Mouse (Mus musculus): ENCODE data around the gene Tnfaip2. TPM values are rescaled to one million over a fixed set of nuclear protein-coding genes. Genes with fewer than 3 reads are reported as not detected.

Gene Tnfaip2
- polyA plus RNA-seq, 1 experiment from 2014 or later: 77.2 TPM

DNA sequence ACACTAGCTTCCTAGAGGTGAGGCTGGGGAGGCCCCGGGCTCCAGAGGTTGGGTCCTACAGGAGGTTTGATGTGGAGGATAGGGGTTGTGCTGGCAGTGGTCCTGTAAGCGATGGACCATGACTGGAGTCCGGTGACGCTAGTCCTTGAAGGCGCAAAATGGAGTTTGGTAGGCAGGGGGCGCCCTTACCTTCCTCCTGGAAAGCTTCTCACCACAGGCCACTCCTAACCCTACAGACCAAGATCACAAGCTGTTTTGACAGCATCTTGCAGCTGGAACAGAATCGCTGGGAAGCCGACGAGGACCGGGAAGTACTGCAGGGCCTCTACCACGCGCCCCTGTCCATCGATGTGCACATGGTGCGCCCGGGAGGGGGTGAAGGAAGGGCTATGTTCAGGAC, 17.0 kb upstream of the Tnfaip2 start:
- ATAC-seq (ENCODE audit: low read depth): no peak
- no peak overlapping the region for H3K9ac ChIP-seq (ENCODE audit: low read depth, low read length)
- peaks cover 33% of the 10 kb centered on the region for H3K4me1 ChIP-seq (ENCODE audit: control insufficient read depth, low read depth, low read length)
- no peak overlapping the region for H3K27ac ChIP-seq (ENCODE audit: low read length)
- H3K4me2 ChIP-seq (ENCODE audit: low read depth, low read length): no peak overlapping the region
- no peaks in the 10 kb centered on the region for H3K9me3 ChIP-seq (replicated peaks; ENCODE audit: control insufficient read depth, low read length)
- no peaks in the 10 kb centered on the region for H3K36me3 ChIP-seq (ENCODE audit: control insufficient read depth, insufficient read depth)
- WGBS (ENCODE audit: insufficient replicate concordance): 4% methylated on average over 15 of the region's 15 CpGs
- H3K27me3 ChIP-seq (ENCODE audit: control insufficient read depth, insufficient read depth, low read depth, low read length): peaks cover 68% of the 10 kb centered on the region
- no peak overlapping the region for H3K4me3 ChIP-seq (ENCODE audit: low read depth, low read length)

DNA sequence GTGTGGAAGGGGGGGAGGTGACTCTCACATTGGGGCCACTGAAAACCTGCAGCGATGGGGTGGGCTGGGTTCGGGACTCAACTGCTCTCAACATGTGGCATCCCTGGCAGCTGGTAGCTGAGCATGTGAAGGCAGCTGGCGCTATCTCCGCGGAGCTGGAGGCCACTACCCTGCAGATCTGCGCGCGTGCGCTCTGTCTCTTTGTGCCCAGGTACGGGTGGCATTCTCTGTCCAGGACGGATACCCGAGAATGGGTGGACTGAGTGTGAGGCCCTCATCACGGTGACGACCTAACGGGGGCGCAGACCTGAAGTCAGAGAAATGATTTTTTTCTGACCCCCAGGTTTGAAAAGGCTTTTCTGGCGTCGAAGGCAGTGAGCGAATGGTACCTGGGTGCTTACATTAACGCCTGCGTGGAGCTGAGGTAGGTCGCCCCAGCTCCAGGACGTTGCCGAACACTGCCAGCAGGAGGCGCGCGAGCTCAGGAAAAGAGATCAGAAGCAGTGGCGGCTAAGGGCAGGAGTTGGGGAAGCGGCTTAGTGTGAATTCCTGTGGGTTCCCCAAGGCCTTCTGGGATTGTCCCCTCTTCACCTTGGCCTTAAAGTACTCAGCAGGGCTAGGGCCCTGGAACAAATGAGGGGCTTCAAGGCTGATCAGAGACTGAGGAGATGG, 16.3 kb upstream of the Tnfaip2 start:
- no peak overlapping the region for H3K27ac ChIP-seq (ENCODE audit: low read length)
- 14% methylated on average over 29 of the region's 29 CpGs for WGBS (ENCODE audit: insufficient replicate concordance)
- peaks cover 36% of the 10 kb centered on the region for H3K4me1 ChIP-seq (ENCODE audit: control insufficient read depth, low read depth, low read length)
- H3K9ac ChIP-seq (ENCODE audit: low read depth, low read length): no peak overlapping the region
- H3K27me3 ChIP-seq (ENCODE audit: control insufficient read depth, insufficient read depth, low read depth, low read length): peaks cover 74% of the 10 kb centered on the region
- H3K36me3 ChIP-seq (ENCODE audit: control insufficient read depth, insufficient read depth): no peaks in the 10 kb centered on the region
- H3K4me2 ChIP-seq (ENCODE audit: low read depth, low read length): no peak overlapping the region
- no peaks in the 10 kb centered on the region for H3K9me3 ChIP-seq (replicated peaks; ENCODE audit: control insufficient read depth, low read length)
- H3K4me3 ChIP-seq (ENCODE audit: low read depth, low read length): no peak overlapping the region
- ATAC-seq (ENCODE audit: low read depth): peak; percentile 56

DNA sequence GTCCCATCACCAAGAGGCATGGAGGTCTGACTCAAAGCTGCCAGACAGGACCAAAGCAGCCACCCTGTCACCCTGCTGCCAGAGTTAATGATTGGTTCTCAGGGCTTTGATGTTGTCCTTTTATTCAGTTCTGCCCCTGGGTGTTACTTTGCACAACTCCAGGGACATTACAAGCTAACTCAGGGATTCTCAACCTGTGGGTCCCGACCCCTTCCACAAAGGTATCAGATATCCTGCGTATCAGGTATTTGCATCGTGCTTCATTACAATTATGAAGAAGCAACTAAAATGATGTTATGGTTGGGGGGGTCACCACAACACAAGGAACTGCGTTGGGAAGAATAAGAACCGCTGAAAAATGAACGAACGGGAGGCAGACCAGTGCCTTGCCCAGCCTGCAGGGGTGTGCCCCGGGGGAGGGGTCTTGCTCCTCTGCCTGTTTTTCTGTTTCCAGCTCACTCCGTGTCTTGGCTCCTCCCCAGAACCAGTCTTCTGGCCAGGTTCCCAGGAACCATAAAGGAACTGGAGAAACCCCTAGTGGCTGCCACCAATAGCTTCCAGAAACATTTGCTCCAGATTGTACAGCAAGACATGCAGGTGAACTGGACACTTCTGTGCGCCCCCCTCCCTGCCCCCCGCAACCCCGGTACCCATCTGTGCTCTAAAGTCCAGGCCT, 14.7 kb upstream of the Tnfaip2 start:
- H3K27me3 ChIP-seq (ENCODE audit: control insufficient read depth, insufficient read depth, low read depth, low read length): peaks cover 64% of the 10 kb centered on the region
- no peak overlapping the region for H3K9ac ChIP-seq (ENCODE audit: low read depth, low read length)
- H3K4me1 ChIP-seq (ENCODE audit: control insufficient read depth, low read depth, low read length): peaks cover 34% of the 10 kb centered on the region
- no peak overlapping the region for H3K27ac ChIP-seq (ENCODE audit: low read length)
- no peak for ATAC-seq (ENCODE audit: low read depth)
- WGBS (ENCODE audit: insufficient replicate concordance): 64% methylated on average over 12 of the region's 12 CpGs
- H3K4me2 ChIP-seq (ENCODE audit: low read depth, low read length): no peak overlapping the region
- no peaks in the 10 kb centered on the region for H3K36me3 ChIP-seq (ENCODE audit: control insufficient read depth, insufficient read depth)
- H3K9me3 ChIP-seq (replicated peaks; ENCODE audit: control insufficient read depth, low read length): no peaks in the 10 kb centered on the region
- no peak overlapping the region for H3K4me3 ChIP-seq (ENCODE audit: low read depth, low read length)

DNA sequence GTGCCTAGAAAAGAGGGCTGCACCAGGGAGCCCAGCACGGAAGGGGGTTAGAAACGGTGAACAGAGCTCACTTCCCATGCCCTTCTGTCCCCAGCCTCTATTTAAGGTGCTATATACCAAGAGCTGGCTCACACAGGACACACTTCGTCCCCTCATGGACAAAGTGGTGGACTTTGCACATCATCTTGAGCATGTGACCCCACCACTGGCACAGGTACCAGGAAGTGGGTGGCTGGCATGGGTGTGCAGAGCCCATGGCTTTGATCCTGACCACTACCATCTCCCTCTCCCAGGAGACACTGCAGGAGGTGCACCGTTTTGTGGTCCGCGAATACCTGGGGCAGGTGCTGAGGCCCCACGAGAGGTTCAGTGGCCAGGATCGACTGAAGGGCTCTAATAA, 13.9 kb upstream of the Tnfaip2 start:
- Histone ChIP-seq H3K27me3 (ENCODE audit: control insufficient read depth, insufficient read depth, low read depth, low read length) (peaks cover 56% of the 10 kb centered on the region), H3K27ac (ENCODE audit: low read length) (no peak overlapping the region)
- 38% methylated on average over 8 of the region's 8 CpGs for WGBS (ENCODE audit: insufficient replicate concordance)

DNA sequence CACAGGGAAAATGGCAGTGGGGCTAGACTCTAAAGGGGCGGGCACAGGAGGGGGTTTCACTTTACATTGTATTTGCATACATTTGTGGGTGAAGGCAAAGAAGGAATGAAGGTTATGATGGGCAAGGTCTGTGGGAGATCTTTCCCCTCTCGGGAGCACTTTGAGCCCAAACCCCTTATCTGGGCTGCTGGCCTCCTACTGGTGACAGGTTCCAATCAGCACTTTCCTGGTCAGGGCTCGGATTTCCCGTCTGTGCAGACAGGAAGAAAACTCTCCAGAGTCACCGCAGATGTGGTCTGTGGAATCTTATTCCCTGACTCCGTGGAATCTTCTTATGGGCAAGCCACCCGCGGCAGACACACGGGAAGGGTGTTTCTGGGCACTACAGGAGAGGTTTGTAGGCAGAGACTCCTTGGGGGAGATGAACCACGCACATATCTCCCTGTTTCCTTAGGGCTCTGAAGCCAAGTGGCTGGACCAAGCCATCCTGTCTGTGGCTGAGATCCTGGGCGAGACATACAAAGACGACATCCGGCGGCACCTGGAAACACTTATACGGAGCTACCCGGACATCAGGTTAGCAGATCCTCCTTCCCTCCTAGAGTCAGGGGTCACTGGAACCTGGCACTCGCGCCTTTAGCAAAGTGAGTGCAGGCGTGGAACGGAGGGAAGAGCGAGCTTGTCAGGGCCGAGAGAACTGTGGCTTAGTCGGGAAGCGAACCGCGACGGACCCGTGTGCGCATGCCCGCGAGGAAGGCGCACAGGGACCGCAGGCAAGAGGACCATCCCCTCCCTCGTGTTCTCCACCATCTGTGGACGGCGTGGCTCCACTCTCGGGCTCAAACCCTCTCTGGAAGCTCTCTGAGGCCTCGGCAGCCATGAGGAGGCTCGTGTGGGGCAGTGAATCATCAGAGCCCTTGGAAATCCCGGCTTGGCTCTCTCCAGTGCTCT, 13.0 kb upstream of the Tnfaip2 start:
- Histone ChIP-seq H3K9me3 (replicated peaks; ENCODE audit: control insufficient read depth, low read length) (no peaks in the 10 kb centered on the region), H3K27me3 (ENCODE audit: control insufficient read depth, insufficient read depth, low read depth, low read length) (peaks cover 48% of the 10 kb centered on the region), H3K27ac (ENCODE audit: low read length) (no peak overlapping the region), H3K9ac (ENCODE audit: low read depth, low read length) (peak overlapping the region; percentile 14), H3K36me3 (ENCODE audit: control insufficient read depth, insufficient read depth) (no peaks in the 10 kb centered on the region), H3K4me2 (ENCODE audit: low read depth, low read length) (peak overlapping the region; percentile 68), H3K4me3 (ENCODE audit: low read depth, low read length) (peak overlapping the region; percentile 46), H3K4me1 (ENCODE audit: control insufficient read depth, low read depth, low read length) (peaks cover 48% of the 10 kb centered on the region)
- WGBS (ENCODE audit: insufficient replicate concordance): 4% methylated on average over 40 of the region's 40 CpGs
- 0 out of 2 replicates have a peak, but pooled peaks have one; percentile 8 for ATAC-seq (ENCODE audit: low read depth)

More for the DNA sequence above, 13.9 kb upstream of the Tnfaip2 start:
- no peak for ATAC-seq (ENCODE audit: low read depth)
- H3K9me3 ChIP-seq (replicated peaks; ENCODE audit: control insufficient read depth, low read length): no peaks in the 10 kb centered on the region
- no peak overlapping the region for H3K4me2 ChIP-seq (ENCODE audit: low read depth, low read length)
- peaks cover 42% of the 10 kb centered on the region for H3K4me1 ChIP-seq (ENCODE audit: control insufficient read depth, low read depth, low read length)
- H3K36me3 ChIP-seq (ENCODE audit: control insufficient read depth, insufficient read depth): no peaks in the 10 kb centered on the region
- no peak overlapping the region for H3K9ac ChIP-seq (ENCODE audit: low read depth, low read length)
- H3K4me3 ChIP-seq (ENCODE audit: low read depth, low read length): no peak overlapping the region

DNA sequence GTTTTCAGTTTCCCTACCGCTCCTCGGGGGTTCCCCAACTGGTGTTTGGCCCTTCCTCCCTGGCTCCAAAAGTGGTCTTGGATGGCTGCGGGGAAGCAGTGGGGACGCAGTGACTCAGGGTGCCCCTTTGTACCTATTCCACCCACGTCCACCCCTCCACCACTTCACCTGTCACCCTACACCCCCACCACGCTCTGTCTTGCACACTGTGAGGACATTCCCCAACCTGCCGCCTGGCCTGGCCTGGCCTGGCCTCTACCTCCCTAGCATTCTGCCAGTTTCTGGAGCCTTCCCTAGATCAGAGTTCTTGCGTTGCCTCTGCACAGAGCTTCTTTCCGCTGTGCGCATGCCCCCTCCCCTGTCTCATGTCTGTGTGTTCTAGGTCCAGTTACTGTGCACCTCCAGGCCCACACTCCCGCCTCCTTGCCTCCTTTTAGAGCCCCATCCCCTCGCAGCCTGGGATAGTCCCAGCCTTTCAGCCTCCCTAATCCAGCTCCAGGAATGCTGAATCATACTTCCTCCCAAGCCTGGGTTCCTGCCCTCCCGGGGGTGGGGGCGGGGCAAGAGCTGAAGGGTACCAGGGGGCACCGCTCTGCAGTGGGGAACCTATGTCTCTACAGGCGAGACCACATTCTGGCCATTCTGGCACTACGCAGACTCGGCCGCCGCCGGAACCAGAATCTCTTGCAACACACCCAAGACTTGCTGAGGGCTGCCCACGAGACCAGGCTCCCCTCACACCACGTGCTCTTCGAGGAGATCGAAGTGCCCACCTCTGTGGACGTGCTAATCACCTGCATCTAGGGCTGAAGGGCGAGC, 12.0 kb upstream of the Tnfaip2 start:
- no peak overlapping the region; the same call in 1 of the 2 replicates for H3K9ac ChIP-seq (ENCODE audit: low read depth, low read length)
- H3K4me1 ChIP-seq (ENCODE audit: control insufficient read depth, low read depth, low read length): peaks cover 58% of the 10 kb centered on the region
- H3K36me3 ChIP-seq (ENCODE audit: control insufficient read depth, insufficient read depth): no peaks in the 10 kb centered on the region
- H3K4me3 ChIP-seq (ENCODE audit: low read depth, low read length): peak overlapping the region; percentile 46
- peak overlapping the region; percentile 68 for H3K4me2 ChIP-seq (ENCODE audit: low read depth, low read length)
- ATAC-seq (ENCODE audit: low read depth): no peak
- peaks cover 38% of the 10 kb centered on the region for H3K27me3 ChIP-seq (ENCODE audit: control insufficient read depth, insufficient read depth, low read depth, low read length)
- H3K27ac ChIP-seq (ENCODE audit: low read length): peak overlapping the region; percentile 12; the same call in 1 of the 2 replicates
- 20% methylated on average over 27 of the region's 27 CpGs for WGBS (ENCODE audit: insufficient replicate concordance)
- H3K9me3 ChIP-seq (replicated peaks; ENCODE audit: control insufficient read depth, low read length): no peaks in the 10 kb centered on the region

DNA sequence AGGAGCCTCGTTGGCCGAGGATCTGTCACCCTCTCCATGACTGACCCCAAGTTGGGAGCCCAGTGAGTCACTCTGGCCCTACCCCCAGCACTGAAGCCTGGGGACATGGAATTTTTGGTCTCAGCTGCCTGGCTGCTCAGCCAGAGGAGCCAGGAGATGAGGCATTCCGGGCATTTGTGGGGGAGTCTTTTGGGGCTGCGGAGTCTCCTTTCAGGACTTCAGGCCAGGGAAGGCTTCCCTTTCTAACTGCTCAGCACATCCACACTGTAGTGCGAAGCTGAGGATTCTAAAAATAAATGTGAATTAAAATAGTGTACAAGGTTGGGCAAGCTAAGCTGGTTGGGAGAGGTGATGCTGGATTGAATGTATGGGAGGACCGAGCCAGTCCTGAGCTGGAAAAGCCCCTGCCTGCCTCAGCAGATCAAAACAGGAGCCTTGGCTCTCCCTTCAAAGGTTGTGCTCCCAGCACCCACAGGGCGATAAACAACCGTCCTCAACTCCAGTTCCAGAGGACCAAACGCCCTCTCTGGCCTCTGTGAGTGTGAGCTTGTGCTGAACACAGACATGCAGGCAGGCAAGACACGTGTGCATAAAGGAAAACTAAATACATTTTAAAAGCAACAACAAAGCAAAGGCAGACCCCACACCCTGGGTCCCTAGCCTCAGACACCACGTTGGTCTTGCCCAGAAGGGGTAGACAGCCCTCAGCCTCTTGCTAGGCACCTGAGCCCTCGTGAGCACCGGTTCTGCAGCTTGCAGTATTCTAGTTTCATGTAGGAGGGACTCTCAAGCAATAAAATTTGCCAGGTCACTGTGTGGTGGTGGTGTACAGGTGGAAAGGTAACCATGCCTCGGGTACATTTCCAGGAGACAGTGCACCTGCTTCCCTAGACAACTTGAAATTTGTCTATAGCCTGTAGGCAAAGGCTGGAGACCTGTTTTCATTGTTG, 11.1 kb upstream of the Tnfaip2 start:
- Histone ChIP-seq H3K27ac (ENCODE audit: low read length) (peak overlapping the region; percentile 12; the same call in 1 of the 2 replicates), H3K4me2 (ENCODE audit: low read depth, low read length) (no peak overlapping the region), H3K9ac (ENCODE audit: low read depth, low read length) (no peak overlapping the region), H3K36me3 (ENCODE audit: control insufficient read depth, insufficient read depth) (no peaks in the 10 kb centered on the region), H3K27me3 (ENCODE audit: control insufficient read depth, insufficient read depth, low read depth, low read length) (peaks cover 31% of the 10 kb centered on the region), H3K4me1 (ENCODE audit: control insufficient read depth, low read depth, low read length) (peaks cover 67% of the 10 kb centered on the region), H3K9me3 (replicated peaks; ENCODE audit: control insufficient read depth, low read length) (no peaks in the 10 kb centered on the region), H3K4me3 (ENCODE audit: low read depth, low read length) (no peak overlapping the region)
- WGBS (ENCODE audit: insufficient replicate concordance): 52% methylated on average over 14 of the region's 14 CpGs
- no peak for ATAC-seq (ENCODE audit: low read depth)

Measured in liver, embryonic 16.5 days (tissue).